Mouse (Mus musculus) liver, embryonic 12.5 days (tissue): ENCODE measurements around the gene 1600015I10Rik. TPM values are rescaled to one million over a fixed set of nuclear protein-coding genes. Genes with fewer than 3 reads are reported as not detected.
"Not testable (repeated sequence)": the region's sequence is repeated elsewhere in the genome, so short reads cannot be mapped to it uniquely, and the experiment has no call there.

Source experiments
- ATAC-seq: fragments of 200-750 bp; cut with Nextera tagmentation; 2 replicates; pipeline ENCODE4 v1.8.0; 2017; ENCODE audit warnings: moderate number of reproducible peaks, mild to moderate bottlenecking, moderate library complexity
- H3K27ac ChIP-seq: fragments of 300-500 bp; sonication (generic); 2 replicates; pipeline ENCODE4 v1.5.1; 2016; ENCODE audit warnings: mild to moderate bottlenecking
- H3K27me3 ChIP-seq: fragments of 300-500 bp; sonication (generic); replicated peaks from 2 replicates; pipeline ENCODE4 v1.6.1; 2016; ENCODE audit warnings: mild to moderate bottlenecking, moderate library complexity
- H3K36me3 ChIP-seq: fragments of 300-500 bp; sonication (generic); 2 replicates; pipeline ENCODE4 v1.6.1; 2016; ENCODE audit warnings: mild to moderate bottlenecking, moderate library complexity
- H3K4me1 ChIP-seq: fragments of 300-500 bp; sonication (generic); 2 replicates; pipeline ENCODE4 v1.6.1; 2016
- H3K4me2 ChIP-seq: fragments of 300-500 bp; sonication (generic); 2 replicates; pipeline ENCODE4 v1.6.1; 2016; ENCODE audit warnings: mild to moderate bottlenecking, moderate library complexity
- H3K4me3 ChIP-seq: fragments of 300-500 bp; sonication (generic); 2 replicates; pipeline ENCODE4 v1.5.1; 2016; ENCODE audit warnings: mild to moderate bottlenecking, moderate library complexity
- H3K9ac ChIP-seq: fragments of 300-500 bp; sonication (generic); 2 replicates; pipeline ENCODE4 v1.6.1; 2016; ENCODE audit warnings: mild to moderate bottlenecking, moderate library complexity
- H3K9me3 ChIP-seq: fragments of 300-500 bp; sonication (generic); replicated peaks from 2 replicates; pipeline ENCODE4 v1.6.1; 2016; ENCODE audit warnings: mild to moderate bottlenecking, moderate library complexity
- WGBS: fragments of 180-500 bp; shearing (Covaris S2); methylation state at CpG from one replicate; pipeline ENCODE4 v1.1.7; 2016; ENCODE audit not compliant: insufficient replicate concordance; 5-methylcytosine and 5-hydroxymethylcytosine counted together
- polyA plus RNA-seq: library from polyadenylated mRNA; unstranded; fragments of >200 nt; fragmentation: Nextera tagmentation; extraction: Ambion mirVana; gene quantifications from 2 replicates; pipeline ENCODE4 v1.2.1, GENCODE M21; 2016

1600015I10Rik gene
- polyA plus RNA-seq, 1 experiment from 2014 or later = not detected

DNA sequence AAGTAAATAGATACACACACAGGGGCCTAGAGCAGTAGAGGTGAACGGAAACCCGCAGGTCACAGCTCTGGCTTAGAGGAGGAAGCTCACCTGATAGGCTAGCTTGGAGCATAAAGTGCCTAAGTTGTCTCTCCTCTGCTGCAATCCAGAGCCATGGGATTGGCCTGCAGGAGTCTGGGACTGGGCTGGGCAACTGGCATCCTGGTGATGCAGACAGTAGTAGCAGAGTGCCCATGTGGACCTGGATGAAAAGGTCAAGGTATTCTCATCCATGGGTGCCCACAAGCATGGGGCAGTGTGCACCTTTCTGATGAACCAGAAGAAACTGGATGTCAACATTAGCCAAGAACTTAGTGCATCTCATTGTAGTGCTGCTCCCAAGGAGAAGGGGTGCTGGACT lies 16.1 kb upstream of the 1600015I10Rik start:
- WGBS = 79% methylated on average over 2 of the region's 2 CpGs
- Histone ChIP-seq H3K4me1 (no peaks in the 10 kb centered on the region), H3K9me3 (no peaks in the 10 kb centered on the region), H3K4me2 (no peak overlapping the region), H3K27me3 (no peaks in the 10 kb centered on the region), H3K4me3 (no peak overlapping the region), H3K36me3 (no peaks in the 10 kb centered on the region), H3K27ac (no peak overlapping the region), H3K9ac (no peak overlapping the region)
- ATAC-seq = no peak

GRCm38 (mm10) chr6:48949596-48949995 lies 19.9 kb downstream of the 1600015I10Rik start:
- Histone ChIP-seq H3K4me2 (no peak overlapping the region), H3K27me3 (no peaks in the 10 kb centered on the region), H3K27ac (no peak overlapping the region), H3K4me1 (no peaks in the 10 kb centered on the region), H3K4me3 (no peak overlapping the region), H3K36me3 (no peaks in the 10 kb centered on the region), H3K9me3 (peaks cover under 1% of the 10 kb centered on the region; the same call in 1 of the 2 replicates), H3K9ac (no peak overlapping the region)
- ATAC-seq = no peak
- 43% methylated on average over 2 of the region's 2 CpGs for WGBS

DNA sequence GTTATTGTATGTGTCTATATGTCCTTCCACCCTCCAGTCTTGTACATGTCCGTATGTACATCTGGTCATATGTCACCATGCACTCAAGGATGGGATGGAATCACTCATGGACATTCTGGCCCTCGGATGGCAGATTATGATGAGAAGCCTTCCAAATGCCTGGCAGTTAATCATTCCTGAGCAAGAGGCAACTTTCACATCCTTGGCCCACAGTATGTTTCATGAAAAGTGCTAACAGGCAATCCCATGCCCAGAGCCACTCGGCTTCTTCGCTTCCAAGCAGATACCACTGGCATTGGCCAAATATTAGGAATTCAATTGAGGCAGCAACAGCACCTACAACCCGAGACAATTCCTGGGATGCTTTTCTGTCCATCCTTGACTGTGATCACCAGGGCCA lies 21.0 kb downstream of the 1600015I10Rik start:
- no peak overlapping the region for H3K9ac ChIP-seq
- WGBS = 68% methylated on average over 5 of the region's 5 CpGs
- H3K4me2 ChIP-seq = no peak overlapping the region
- no peaks in the 10 kb centered on the region for H3K36me3 ChIP-seq
- H3K4me1 ChIP-seq = no peaks in the 10 kb centered on the region
- no peak overlapping the region for H3K4me3 ChIP-seq
- ATAC-seq = no peak
- no peaks in the 10 kb centered on the region for H3K27me3 ChIP-seq
- H3K9me3 ChIP-seq = no peaks in the 10 kb centered on the region
- no peak overlapping the region for H3K27ac ChIP-seq

DNA sequence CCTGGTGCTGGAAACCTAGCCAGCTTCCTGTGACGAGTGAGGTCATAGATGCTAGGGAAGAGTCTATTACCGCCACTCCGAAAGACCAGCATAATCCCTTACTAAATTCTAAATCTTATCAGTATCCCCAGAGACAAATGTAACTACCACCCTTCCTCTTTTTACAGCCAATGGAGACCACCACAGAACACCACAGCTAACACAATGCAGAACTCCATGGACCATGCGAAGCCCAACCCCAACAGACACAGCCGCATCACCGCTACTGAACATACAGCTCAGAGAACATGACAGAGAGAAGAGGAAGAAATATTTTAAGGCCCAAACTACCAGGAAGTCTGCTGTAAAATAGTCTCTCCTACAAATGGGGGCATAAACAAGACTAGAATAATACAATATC lies 21.9 kb downstream of the 1600015I10Rik start:
- Histone ChIP-seq H3K4me3 (no peak overlapping the region), H3K9ac (no peak overlapping the region), H3K4me1 (no peaks in the 10 kb centered on the region), H3K36me3 (no peaks in the 10 kb centered on the region), H3K4me2 (no peak overlapping the region), H3K9me3 (no peaks in the 10 kb centered on the region), H3K27me3 (no peaks in the 10 kb centered on the region), H3K27ac (no peak overlapping the region)
- no peak for ATAC-seq
- 40% methylated on average over 6 of the region's 6 CpGs for WGBS

DNA sequence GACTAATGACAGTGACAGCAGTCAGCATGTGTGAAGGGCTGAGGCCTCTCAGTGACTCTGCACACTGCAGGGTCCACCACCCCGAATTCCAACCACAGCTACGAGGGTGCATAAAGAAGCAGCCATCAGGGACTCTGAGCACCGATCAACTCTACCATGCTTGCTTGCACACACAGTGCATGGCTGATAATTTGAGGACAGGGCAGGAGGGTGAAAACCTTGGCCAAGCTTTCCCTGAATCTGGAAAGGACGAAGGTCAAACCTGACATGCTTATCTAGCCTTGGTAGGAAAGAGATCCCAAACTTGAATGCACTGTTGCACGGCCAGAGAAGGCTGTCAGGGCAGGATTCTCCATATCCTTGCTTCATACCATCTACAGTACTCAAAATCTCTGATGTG lies 23.5 kb downstream of the 1600015I10Rik start:
- Histone ChIP-seq H3K4me2 (no peak overlapping the region), H3K4me1 (no peaks in the 10 kb centered on the region), H3K27me3 (no peaks in the 10 kb centered on the region), H3K36me3 (no peaks in the 10 kb centered on the region), H3K9me3 (no peaks in the 10 kb centered on the region), H3K9ac (no peak overlapping the region), H3K27ac (no peak overlapping the region), H3K4me3 (no peak overlapping the region)
- WGBS = 58% methylated on average over 5 of the region's 5 CpGs
- ATAC-seq = no peak

DNA sequence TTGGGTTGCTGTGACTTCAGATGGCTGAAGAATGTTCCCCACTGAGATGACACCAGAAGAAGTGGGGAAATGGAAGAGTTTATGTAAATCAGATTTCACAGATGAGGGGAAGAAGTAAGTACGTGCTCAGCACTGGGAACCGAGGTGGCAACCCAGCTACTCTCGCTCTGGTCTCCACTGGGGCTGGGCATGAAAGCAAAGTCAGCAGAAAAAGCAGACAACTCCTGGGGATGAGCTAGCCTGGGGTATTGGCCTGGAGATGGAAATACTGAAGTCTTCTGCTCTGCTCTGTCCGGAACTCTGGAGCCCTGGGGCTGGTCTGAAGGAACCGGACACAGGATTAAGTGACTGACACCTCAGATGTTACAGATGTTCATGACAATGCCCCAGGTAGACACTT lies 24.5 kb downstream of the 1600015I10Rik start:
- H3K36me3 ChIP-seq = no peaks in the 10 kb centered on the region
- no peaks in the 10 kb centered on the region for H3K9me3 ChIP-seq
- ATAC-seq = no peak
- 68% methylated on average over 5 of the region's 5 CpGs for WGBS
- H3K4me1 ChIP-seq = no peaks in the 10 kb centered on the region
- H3K27ac ChIP-seq = no peak overlapping the region
- no peak overlapping the region for H3K4me2 ChIP-seq
- no peaks in the 10 kb centered on the region for H3K27me3 ChIP-seq
- no peak overlapping the region for H3K9ac ChIP-seq
- no peak overlapping the region for H3K4me3 ChIP-seq

- no peaks in the 10 kb centered on the region for H3K27me3 ChIP-seq
- no peak overlapping the region for H3K4me2 ChIP-seq
- ATAC-seq = no peak
- H3K9ac ChIP-seq = no peak overlapping the region
- 35% methylated on average over 1 of the region's 1 CpGs for WGBS
- H3K4me1 ChIP-seq = no peaks in the 10 kb centered on the region
- H3K4me3 ChIP-seq = no peak overlapping the region
- no peak overlapping the region for H3K27ac ChIP-seq
- no peaks in the 10 kb centered on the region for H3K9me3 ChIP-seq
- H3K36me3 ChIP-seq = no peaks in the 10 kb centered on the region
Measured at GRCm38 (mm10) chr6:48954946-48955345, 25.3 kb downstream of the 1600015I10Rik start.

DNA sequence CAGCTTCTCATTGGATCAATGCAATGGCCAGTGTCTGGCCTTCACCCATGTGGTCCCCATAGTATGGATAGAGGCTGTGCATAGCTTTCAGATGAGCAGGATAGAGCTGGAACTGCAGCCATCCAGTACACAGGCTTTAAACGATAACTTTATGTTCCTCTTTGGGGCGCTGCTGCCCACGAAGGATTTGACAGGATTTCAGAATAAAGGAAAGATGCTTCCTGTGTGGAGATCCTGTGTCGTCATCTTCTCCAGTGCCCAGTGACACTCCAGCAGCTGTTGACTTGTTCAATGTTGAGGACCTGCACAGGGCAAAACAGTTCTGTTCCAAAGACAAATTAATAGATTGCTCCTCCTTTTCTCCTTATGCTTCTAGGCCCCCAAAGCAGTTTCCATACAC lies 27.1 kb downstream of the 1600015I10Rik start:
- 57% methylated on average over 4 of the region's 4 CpGs for WGBS
- Histone ChIP-seq H3K4me3 (no peak overlapping the region), H3K36me3 (no peaks in the 10 kb centered on the region), H3K27me3 (no peaks in the 10 kb centered on the region), H3K4me2 (no peak overlapping the region), H3K4me1 (no peaks in the 10 kb centered on the region), H3K9me3 (no peaks in the 10 kb centered on the region), H3K27ac (no peak overlapping the region), H3K9ac (no peak overlapping the region)
- ATAC-seq = no peak

- Histone ChIP-seq H3K4me1 (no peaks in the 10 kb centered on the region), H3K9me3 (no peaks in the 10 kb centered on the region), H3K4me2 (no peak overlapping the region), H3K4me3 (no peak overlapping the region), H3K27me3 (no peaks in the 10 kb centered on the region), H3K36me3 (no peaks in the 10 kb centered on the region), H3K27ac (no peak overlapping the region), H3K9ac (no peak overlapping the region)
- no peak for ATAC-seq
- WGBS = 48% methylated on average over 1 of the region's 1 CpGs
Measured at GRCm38 (mm10) chr6:48958053-48958452, 28.4 kb downstream of the 1600015I10Rik start.

GRCm38 (mm10) chr6:48959151-48959550 lies 29.5 kb downstream of the 1600015I10Rik start:
- not testable (repeated sequence) for H3K27ac ChIP-seq, H3K4me3 ChIP-seq, ATAC-seq, H3K36me3 ChIP-seq, H3K4me2 ChIP-seq, H3K9ac ChIP-seq, H3K4me1 ChIP-seq, H3K9me3 ChIP-seq, H3K27me3 ChIP-seq
- WGBS = 28% methylated on average over 7 of the region's 7 CpGs

DNA sequence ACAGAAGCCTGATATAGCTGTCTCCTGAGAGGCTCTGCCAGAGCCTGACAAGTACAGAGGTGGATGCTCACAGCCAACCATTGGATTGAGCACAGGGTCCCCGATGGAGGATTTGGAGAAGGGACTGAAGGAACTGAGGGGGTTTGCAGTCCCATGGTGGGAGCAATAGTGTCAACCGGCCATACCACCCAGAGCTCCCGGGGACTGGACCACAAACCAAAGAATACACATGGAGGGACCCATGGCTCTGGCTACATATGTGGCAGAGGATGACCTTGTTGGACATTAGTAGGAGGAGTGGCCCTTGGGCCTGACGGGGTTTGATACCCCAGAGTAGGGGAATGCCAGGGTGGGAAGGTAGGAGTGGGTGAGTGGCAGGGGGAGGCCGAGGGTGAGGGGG lies 37.0 kb downstream of the 1600015I10Rik start:
- not testable (repeated sequence) for H3K4me3 ChIP-seq, ATAC-seq, H3K27me3 ChIP-seq, H3K9ac ChIP-seq, H3K36me3 ChIP-seq, H3K4me2 ChIP-seq, H3K9me3 ChIP-seq, H3K27ac ChIP-seq, H3K4me1 ChIP-seq
- WGBS = 68% methylated on average over 5 of the region's 5 CpGs

- H3K9me3 ChIP-seq = no peaks in the 10 kb centered on the region
- H3K27ac ChIP-seq = no peak overlapping the region
- no peak for ATAC-seq
- H3K27me3 ChIP-seq = no peaks in the 10 kb centered on the region
- no peaks in the 10 kb centered on the region for H3K36me3 ChIP-seq
- H3K9ac ChIP-seq = no peak overlapping the region
- H3K4me3 ChIP-seq = no peak overlapping the region
- H3K4me1 ChIP-seq = no peaks in the 10 kb centered on the region
- no peak overlapping the region for H3K4me2 ChIP-seq
Measured at GRCm38 (mm10) chr6:48967868-48968267, 38.2 kb downstream of the 1600015I10Rik start.

DNA sequence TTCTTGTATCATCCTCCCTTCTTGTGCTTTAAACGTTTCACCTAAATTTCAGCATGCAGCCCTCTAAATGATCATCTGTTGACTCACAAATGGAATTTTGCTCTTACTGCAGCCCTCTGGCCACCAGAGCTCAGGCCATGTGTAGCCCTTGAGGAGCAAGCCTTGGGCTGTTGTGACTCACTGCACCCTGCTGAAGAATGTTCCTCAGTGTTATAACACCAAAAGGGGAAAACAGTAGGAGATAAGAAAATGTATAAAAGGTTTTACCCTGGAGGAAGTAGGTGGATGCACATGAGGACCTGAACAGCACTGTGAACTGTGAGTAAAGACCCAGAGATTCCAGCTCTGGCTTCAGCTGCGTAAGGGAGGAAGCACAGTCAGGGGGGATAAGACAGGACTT lies 45.0 kb downstream of the 1600015I10Rik start, which contains the start of gene Doxl2:
Gene Doxl2, plus strand, starts transcription at position 301 of the 400 bp plus-strand sequence.
- no peak for ATAC-seq
- no peaks in the 10 kb centered on the region for H3K27me3 ChIP-seq
- 69% methylated on average over 2 of the region's 2 CpGs for WGBS
- H3K4me1 ChIP-seq = no peaks in the 10 kb centered on the region
- no peaks in the 10 kb centered on the region for H3K36me3 ChIP-seq
- no peak within 1 kb of the TSS for H3K9ac ChIP-seq
- H3K27ac ChIP-seq = no peak within 1 kb of the TSS
- no peaks in the 10 kb centered on the region for H3K9me3 ChIP-seq
- no peak within 1 kb of the TSS for H3K4me3 ChIP-seq
- no peak within 1 kb of the TSS for H3K4me2 ChIP-seq
